Mouse (Mus musculus) liver, embryonic 12.5 days (tissue): Measurements from ENCODE around the gene Urgcp. TPM values are rescaled to one million over a fixed set of nuclear protein-coding genes. Genes with fewer than 3 reads are reported as not detected.

ENCODE experiments used
- ATAC-seq: fragments of 200-750 bp; cut with Nextera tagmentation; 2 replicates; pipeline ENCODE4 v1.8.0; 2017; ENCODE audit warnings: moderate number of reproducible peaks, mild to moderate bottlenecking, moderate library complexity
- H3K27ac ChIP-seq: fragments of 300-500 bp; sonication (generic); 2 replicates; pipeline ENCODE4 v1.5.1; 2016; ENCODE audit warnings: mild to moderate bottlenecking
- H3K27me3 ChIP-seq: fragments of 300-500 bp; sonication (generic); replicated peaks from 2 replicates; pipeline ENCODE4 v1.6.1; 2016; ENCODE audit warnings: mild to moderate bottlenecking, moderate library complexity
- H3K36me3 ChIP-seq: fragments of 300-500 bp; sonication (generic); 2 replicates; pipeline ENCODE4 v1.6.1; 2016; ENCODE audit warnings: mild to moderate bottlenecking, moderate library complexity
- H3K4me1 ChIP-seq: fragments of 300-500 bp; sonication (generic); 2 replicates; pipeline ENCODE4 v1.6.1; 2016
- H3K4me2 ChIP-seq: fragments of 300-500 bp; sonication (generic); 2 replicates; pipeline ENCODE4 v1.6.1; 2016; ENCODE audit warnings: mild to moderate bottlenecking, moderate library complexity
- H3K4me3 ChIP-seq: fragments of 300-500 bp; sonication (generic); 2 replicates; pipeline ENCODE4 v1.5.1; 2016; ENCODE audit warnings: mild to moderate bottlenecking, moderate library complexity
- H3K9ac ChIP-seq: fragments of 300-500 bp; sonication (generic); 2 replicates; pipeline ENCODE4 v1.6.1; 2016; ENCODE audit warnings: mild to moderate bottlenecking, moderate library complexity
- H3K9me3 ChIP-seq: fragments of 300-500 bp; sonication (generic); replicated peaks from 2 replicates; pipeline ENCODE4 v1.6.1; 2016; ENCODE audit warnings: mild to moderate bottlenecking, moderate library complexity
- WGBS: fragments of 180-500 bp; shearing (Covaris S2); methylation state at CpG from one replicate; pipeline ENCODE4 v1.1.7; 2016; ENCODE audit not compliant: insufficient replicate concordance; 5-methylcytosine and 5-hydroxymethylcytosine counted together
- polyA plus RNA-seq: library from polyadenylated mRNA; unstranded; fragments of >200 nt; fragmentation: Nextera tagmentation; extraction: Ambion mirVana; gene quantifications from 2 replicates; pipeline ENCODE4 v1.2.1, GENCODE M21; 2016

Gene Urgcp
- polyA plus RNA-seq, 1 experiment from 2014 or later, result 14.6 TPM

GRCm38 (mm10) chr11:5797371-5797770 lies 35.2 kb upstream of the Urgcp start:
- WGBS, result 82% methylated on average over 11 of the region's 11 CpGs
- Histone ChIP-seq H3K27ac (no peak overlapping the region), H3K9me3 (no peaks in the 10 kb centered on the region), H3K4me2 (no peak overlapping the region), H3K4me3 (no peak overlapping the region), H3K27me3 (no peaks in the 10 kb centered on the region), H3K4me1 (peaks cover 6% of the 10 kb centered on the region; the same call in 1 of the 2 replicates), H3K36me3 (peaks cover 89% of the 10 kb centered on the region), H3K9ac (no peak overlapping the region)
- no peak for ATAC-seq

GRCm38 (mm10) chr11:5796939-5797338 lies 34.8 kb upstream of the Urgcp start:
- H3K9ac ChIP-seq, result no peak overlapping the region
- no peak overlapping the region for H3K4me3 ChIP-seq
- H3K4me2 ChIP-seq, result no peak overlapping the region
- H3K27ac ChIP-seq, result no peak overlapping the region
- no peaks in the 10 kb centered on the region for H3K9me3 ChIP-seq
- no peaks in the 10 kb centered on the region for H3K27me3 ChIP-seq
- 84% methylated on average over 15 of the region's 15 CpGs for WGBS
- H3K4me1 ChIP-seq, result 0 out of 2 replicates have a peak, but pooled peaks cover 1% of the 10 kb centered on the region
- H3K36me3 ChIP-seq, result peaks cover 93% of the 10 kb centered on the region
- ATAC-seq, result no peak

DNA sequence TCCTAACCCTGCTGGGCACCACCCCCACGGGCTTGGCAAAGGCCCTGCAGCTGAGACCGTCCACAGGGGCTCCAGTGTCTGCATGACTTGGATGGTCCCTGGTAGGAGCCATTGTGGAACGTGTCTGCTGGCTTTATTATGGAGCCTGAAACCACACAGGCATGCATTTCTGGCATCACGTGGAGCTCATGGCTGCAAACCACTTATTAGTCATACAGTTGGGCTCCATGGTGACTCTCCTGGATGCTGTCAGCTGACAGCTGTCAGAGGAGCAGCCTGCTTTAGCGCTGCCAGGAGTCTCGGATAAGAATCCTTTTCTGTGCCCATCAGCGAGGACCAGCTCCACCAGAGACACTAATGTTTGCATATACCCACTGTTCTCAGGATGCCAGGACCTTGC lies 33.5 kb upstream of the Urgcp start:
- 82% methylated on average over 7 of the region's 7 CpGs for WGBS
- Histone ChIP-seq H3K4me1 (peaks cover 1% of the 10 kb centered on the region), H3K4me2 (no peak overlapping the region), H3K27me3 (no peaks in the 10 kb centered on the region), H3K9ac (no peak overlapping the region), H3K36me3 (peaks cover 95% of the 10 kb centered on the region), H3K4me3 (no peak overlapping the region), H3K9me3 (no peaks in the 10 kb centered on the region), H3K27ac (no peak overlapping the region)
- ATAC-seq, result no peak

DNA sequence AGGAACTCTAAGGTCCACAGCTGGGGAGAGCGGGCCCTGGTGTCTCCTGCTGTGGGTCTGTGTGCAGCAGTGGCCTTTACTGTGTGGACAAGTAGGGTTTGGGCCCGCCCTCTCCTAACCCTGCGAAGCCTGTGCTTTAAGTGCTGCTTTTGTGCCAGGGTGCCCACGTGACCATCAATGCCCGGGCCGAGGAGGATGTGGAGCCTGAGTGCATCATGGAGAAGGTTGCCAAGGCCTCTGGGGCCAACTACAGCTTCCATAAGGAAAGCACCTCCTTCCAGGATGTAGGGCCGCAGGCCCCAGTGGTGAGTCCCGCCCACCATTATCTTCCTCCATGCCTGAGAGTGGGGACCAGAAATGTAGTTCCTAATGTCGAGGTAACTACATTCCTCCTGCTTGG lies 33.1 kb upstream of the Urgcp start:
- WGBS, result 81% methylated on average over 9 of the region's 9 CpGs
- Histone ChIP-seq H3K9me3 (no peaks in the 10 kb centered on the region), H3K9ac (no peak overlapping the region), H3K36me3 (peaks cover 93% of the 10 kb centered on the region), H3K27ac (no peak overlapping the region), H3K4me3 (no peak overlapping the region), H3K27me3 (no peaks in the 10 kb centered on the region), H3K4me2 (no peak overlapping the region), H3K4me1 (peaks cover 5% of the 10 kb centered on the region)
- no peak for ATAC-seq

GRCm38 (mm10) chr11:5790431-5790830 lies 28.3 kb upstream of the Urgcp start:
- Histone ChIP-seq H3K27me3 (no peaks in the 10 kb centered on the region), H3K4me1 (peaks cover 33% of the 10 kb centered on the region), H3K9ac (no peak overlapping the region), H3K9me3 (no peaks in the 10 kb centered on the region), H3K4me3 (no peak overlapping the region), H3K27ac (no peak overlapping the region), H3K36me3 (peaks cover 47% of the 10 kb centered on the region), H3K4me2 (no peak overlapping the region)
- ATAC-seq, result no peak
- 89% methylated on average over 1 of the region's 1 CpGs for WGBS

GRCm38 (mm10) chr11:5789754-5790333 lies 27.7 kb upstream of the Urgcp start:
- peak overlapping the region; percentile 98; the same call in 1 of the 2 replicates for H3K27ac ChIP-seq
- H3K4me3 ChIP-seq, result peak overlapping the region; percentile 84
- peaks cover 42% of the 10 kb centered on the region for H3K36me3 ChIP-seq
- 47% methylated on average over 3 of the region's 3 CpGs for WGBS
- no peak for ATAC-seq
- H3K9me3 ChIP-seq, result no peaks in the 10 kb centered on the region
- H3K27me3 ChIP-seq, result no peaks in the 10 kb centered on the region
- H3K9ac ChIP-seq, result peak overlapping the region; percentile 87
- peaks cover 33% of the 10 kb centered on the region for H3K4me1 ChIP-seq
- peak overlapping the region; percentile 88 for H3K4me2 ChIP-seq

DNA sequence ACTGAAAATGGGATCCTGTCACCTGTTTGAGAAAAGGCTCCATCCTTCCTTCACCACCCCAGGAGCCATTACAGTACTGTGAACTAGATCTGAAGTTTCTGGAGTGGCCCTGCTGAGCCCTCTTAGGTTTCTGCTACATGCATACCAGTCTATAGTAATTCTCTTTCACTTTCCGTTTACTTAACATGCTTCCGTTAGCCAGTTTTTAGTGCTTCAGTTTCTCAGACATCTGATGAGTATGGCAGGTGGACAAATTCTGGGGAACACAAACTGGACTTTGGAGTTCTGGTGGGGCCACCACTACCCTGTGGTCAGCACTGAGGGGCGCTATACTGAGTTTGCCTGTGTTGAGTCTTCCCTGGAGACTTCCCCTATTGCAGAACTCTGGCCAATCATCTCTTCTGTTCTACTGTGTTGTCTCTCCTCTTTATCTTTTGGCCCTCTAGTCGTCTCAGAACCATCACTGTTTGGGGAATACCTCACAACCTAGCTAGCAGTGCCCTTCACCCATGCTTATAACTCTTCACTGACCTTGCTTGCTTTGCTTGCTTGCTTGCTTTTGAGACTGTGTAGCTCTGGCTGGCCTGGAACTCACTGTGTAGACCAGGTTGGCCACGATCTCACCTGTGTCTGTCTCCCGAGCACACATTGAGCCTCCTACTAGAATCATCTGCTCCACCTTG lies 27.0 kb upstream of the Urgcp start:
- H3K4me3 ChIP-seq, result peak overlapping the region; percentile 84
- H3K4me2 ChIP-seq, result peak overlapping the region; percentile 88
- WGBS, result 37% methylated on average over 6 of the region's 6 CpGs
- peaks cover 35% of the 10 kb centered on the region for H3K36me3 ChIP-seq
- 0 out of 2 replicates have a peak, but pooled peaks have one; percentile 18 for ATAC-seq
- peak overlapping the region; percentile 98 for H3K27ac ChIP-seq
- H3K9me3 ChIP-seq, result no peaks in the 10 kb centered on the region
- H3K27me3 ChIP-seq, result no peaks in the 10 kb centered on the region
- peak overlapping the region; percentile 87 for H3K9ac ChIP-seq
- H3K4me1 ChIP-seq, result peaks cover 33% of the 10 kb centered on the region

GRCm38 (mm10) chr11:5788056-5789014 lies 26.2 kb upstream of the Urgcp start, which contains the start of gene Dbnl:
Gene Dbnl (plus strand): TSS chr11:5788488.
- ATAC-seq, result peak; percentile 96
- H3K4me3 ChIP-seq, result peak within 1 kb of the TSS; percentile 84
- peak within 1 kb of the TSS; percentile 98 for H3K27ac ChIP-seq
- H3K4me2 ChIP-seq, result peak within 1 kb of the TSS; percentile 88
- no peaks in the 10 kb centered on the region for H3K9me3 ChIP-seq
- H3K4me1 ChIP-seq, result peaks cover 34% of the 10 kb centered on the region
- peaks cover 27% of the 10 kb centered on the region for H3K36me3 ChIP-seq
- H3K27me3 ChIP-seq, result no peaks in the 10 kb centered on the region
- WGBS, result under 1% methylated on average over 74 of the region's 74 CpGs
- peak within 1 kb of the TSS; percentile 87 for H3K9ac ChIP-seq

DNA sequence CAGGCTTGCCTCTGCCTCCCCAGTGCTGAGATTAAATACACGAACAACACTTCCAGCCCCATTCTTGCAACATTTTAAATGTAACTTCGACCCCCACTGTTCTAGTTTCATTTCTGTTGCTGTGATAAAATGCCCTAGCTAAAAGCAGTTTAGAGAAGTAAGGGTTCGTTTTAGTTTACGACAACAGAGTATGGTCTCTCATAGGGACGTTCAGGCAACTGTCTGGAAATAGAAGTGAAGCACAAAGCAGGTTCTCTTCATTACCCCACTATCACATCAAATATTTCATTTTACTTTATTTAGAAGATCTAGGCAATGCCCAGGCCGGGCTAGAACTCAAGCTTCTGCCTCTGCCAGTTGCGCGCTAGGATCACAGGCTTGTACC lies 25.5 kb upstream of the Urgcp start:
- ATAC-seq, result no peak
- 19% methylated on average over 8 of the region's 8 CpGs for WGBS
- peak overlapping the region; percentile 88 for H3K4me2 ChIP-seq

GRCm38 (mm10) chr11:5785732-5786131 lies 23.6 kb upstream of the Urgcp start:
- H3K4me2 ChIP-seq, result no peak overlapping the region
- H3K4me3 ChIP-seq, result no peak overlapping the region
- H3K27me3 ChIP-seq, result no peaks in the 10 kb centered on the region
- ATAC-seq, result no peak
- peaks cover 48% of the 10 kb centered on the region for H3K4me1 ChIP-seq
- H3K27ac ChIP-seq, result no peak overlapping the region
- H3K36me3 ChIP-seq, result peaks cover 6% of the 10 kb centered on the region
- H3K9ac ChIP-seq, result no peak overlapping the region
- H3K9me3 ChIP-seq, result no peaks in the 10 kb centered on the region

More for the DNA sequence above, 25.5 kb upstream of the Urgcp start:
- Histone ChIP-seq H3K9me3 (no peaks in the 10 kb centered on the region), H3K4me1 (peaks cover 40% of the 10 kb centered on the region), H3K36me3 (peaks cover 21% of the 10 kb centered on the region), H3K27ac (peak overlapping the region; percentile 98), H3K27me3 (no peaks in the 10 kb centered on the region), H3K9ac (peak overlapping the region; percentile 87), H3K4me3 (peak overlapping the region; percentile 84)

GRCm38 (mm10) chr11:5782199-5782944 lies 20.2 kb upstream of the Urgcp start:
- H3K9ac ChIP-seq, result peak overlapping the region; percentile 37; the same call in 1 of the 2 replicates
- peaks cover 25% of the 10 kb centered on the region for H3K4me1 ChIP-seq
- H3K27ac ChIP-seq, result peak overlapping the region; percentile 61
- peak overlapping the region; percentile 40 for H3K4me2 ChIP-seq
- no peak overlapping the region for H3K4me3 ChIP-seq
- H3K27me3 ChIP-seq, result no peaks in the 10 kb centered on the region
- H3K36me3 ChIP-seq, result peaks cover 6% of the 10 kb centered on the region
- peak; percentile 89 for ATAC-seq
- 55% methylated on average over 8 of the region's 8 CpGs for WGBS
- no peaks in the 10 kb centered on the region for H3K9me3 ChIP-seq
